Mouse (Mus musculus) liver, embryonic 14.5 days (tissue): Measurements from ENCODE around the gene Gpr4.

Source experiments
- CTCF ChIP-seq: IDR thresholded peaks from 2 replicates; pipeline ENCODE4 v1.5.1; 2016; ENCODE audit warnings: antibody characterized with exemption, low read depth, control low read depth
- EP300 ChIP-seq: IDR thresholded peaks from 2 replicates; pipeline ENCODE4 v1.6.1; 2016; ENCODE audit warnings: antibody characterized with exemption, low read depth

DNA sequence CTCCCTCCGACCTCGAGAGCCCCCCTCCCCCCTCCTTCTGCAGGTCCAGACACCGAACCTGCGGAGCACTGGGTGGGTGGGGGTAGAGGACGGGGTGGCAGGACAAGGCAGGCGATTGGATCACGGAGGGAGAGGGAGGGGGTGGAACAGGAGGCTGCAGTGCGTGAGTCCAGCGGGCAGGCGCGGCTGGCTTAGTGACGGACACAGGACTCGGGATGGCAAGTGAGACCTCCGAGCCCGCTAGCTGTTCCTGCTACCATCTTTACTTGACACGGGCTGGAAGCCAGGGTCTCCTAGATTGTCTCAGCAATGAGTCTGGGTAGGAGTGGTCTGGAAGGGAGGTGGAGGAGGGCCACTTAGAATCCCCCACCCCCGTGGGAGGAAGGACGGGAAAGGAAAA is 34.3 kb upstream of the Gpr4 start:
- TF ChIP-seq CTCF, result no peak
- no peak for TF ChIP-seq EP300
